Mouse (Mus musculus) central nervous system, embryonic 11.5 days (tissue): ENCODE data around the gene Olfr1028. TPM values are rescaled to one million over a fixed set of nuclear protein-coding genes. Genes with fewer than 3 reads are reported as not detected.

Experiments used
- polyA plus RNA-seq: library from polyadenylated mRNA; depleted of rRNA; stranded (reverse); fragments of >200 nt; gene quantifications from 2 replicates; pipeline ENCODE4 v1.2.3, GENCODE M21; 2012; rRNA removed

Olfr1028 gene
- polyA plus RNA-seq = not detected in 2 replicates

DNA sequence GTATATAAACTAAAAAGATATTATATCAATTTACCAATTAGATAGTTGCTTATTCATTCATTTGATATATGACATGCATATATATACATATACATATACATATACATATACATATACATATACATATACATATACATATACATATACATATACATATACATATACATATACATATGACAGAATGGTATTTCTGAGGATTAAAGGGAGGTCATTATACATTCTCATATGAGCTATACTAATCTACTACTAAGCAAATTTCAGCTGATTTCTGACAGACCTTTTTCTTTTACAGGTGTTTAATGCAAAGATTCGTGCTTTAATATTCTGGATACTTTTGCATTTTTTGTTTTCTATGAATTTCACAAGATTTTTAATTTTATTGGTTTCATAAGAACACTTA lies at the start of gene Olfr1028:
Gene Olfr1028, plus strand, starts transcription at position 301 of the 400 bp plus-strand sequence.

DNA sequence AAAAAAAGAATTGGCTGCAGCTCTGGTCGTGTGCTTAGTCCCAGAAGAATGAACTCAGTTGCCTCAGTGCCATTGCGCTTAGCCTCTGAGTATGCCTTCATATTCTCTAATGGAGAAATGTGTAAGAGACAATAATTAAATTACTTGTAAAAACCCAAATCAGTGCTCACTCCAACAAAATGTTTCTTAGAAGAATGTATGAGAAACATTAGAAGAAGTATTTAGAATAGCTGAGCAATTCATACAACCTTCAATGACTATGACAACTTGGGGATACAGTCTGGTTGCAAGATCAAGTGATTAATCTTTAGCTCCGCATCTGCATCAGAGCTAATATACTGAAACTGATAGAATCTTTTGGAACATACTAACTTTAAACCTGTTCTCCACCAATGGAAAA lies 45.3 kb upstream of the Olfr1028 start, which contains the start of gene Olfr1024:
Gene Olfr1024, minus strand, starts transcription at position 101 of the 400 bp plus-strand sequence.

DNA sequence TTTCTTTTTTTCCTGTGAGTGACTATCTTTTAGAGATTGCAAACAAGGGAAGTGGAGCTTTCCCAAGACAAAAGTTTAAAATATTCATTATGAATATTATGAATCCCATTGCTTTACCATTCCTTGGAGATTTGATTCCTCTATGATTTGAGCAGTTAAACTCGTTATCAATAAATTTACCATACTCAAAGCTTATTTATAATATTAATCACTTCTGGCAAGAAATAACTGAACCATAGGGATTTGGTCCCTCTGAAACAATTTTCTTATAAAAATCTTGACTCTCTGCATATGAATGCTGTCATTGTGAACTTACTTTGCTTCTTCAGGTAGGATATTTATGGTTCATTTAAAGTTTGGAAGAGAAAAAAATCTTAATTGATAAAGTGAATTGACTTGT lies 35.3 kb upstream of the Olfr1028 start, which contains the start of gene Olfr1025-ps1:
Gene Olfr1025-ps1, plus strand, starts transcription at position 301 of the 400 bp plus-strand sequence.

DNA sequence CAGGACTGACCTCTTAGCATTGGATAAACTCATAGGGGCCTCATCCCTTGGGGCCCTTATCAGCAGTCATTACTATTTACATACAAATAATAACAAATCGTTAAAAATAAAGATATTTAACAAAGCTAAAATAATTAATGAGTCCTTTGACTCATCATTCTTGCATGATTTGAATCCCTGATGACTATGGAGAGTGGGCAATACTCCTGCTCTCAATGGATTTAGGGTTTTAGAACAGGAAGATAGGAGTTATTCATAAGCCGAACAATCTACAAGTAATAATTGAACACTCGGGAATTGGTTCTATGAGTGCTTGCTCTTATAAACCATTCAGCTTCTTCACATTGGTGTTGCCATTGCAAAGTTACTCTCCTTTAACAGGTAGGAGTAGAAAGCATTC lies 29.0 kb upstream of the Olfr1028 start, which contains the start of gene Olfr1026:
Gene Olfr1026, plus strand, starts transcription at position 301 of the 400 bp plus-strand sequence.

DNA sequence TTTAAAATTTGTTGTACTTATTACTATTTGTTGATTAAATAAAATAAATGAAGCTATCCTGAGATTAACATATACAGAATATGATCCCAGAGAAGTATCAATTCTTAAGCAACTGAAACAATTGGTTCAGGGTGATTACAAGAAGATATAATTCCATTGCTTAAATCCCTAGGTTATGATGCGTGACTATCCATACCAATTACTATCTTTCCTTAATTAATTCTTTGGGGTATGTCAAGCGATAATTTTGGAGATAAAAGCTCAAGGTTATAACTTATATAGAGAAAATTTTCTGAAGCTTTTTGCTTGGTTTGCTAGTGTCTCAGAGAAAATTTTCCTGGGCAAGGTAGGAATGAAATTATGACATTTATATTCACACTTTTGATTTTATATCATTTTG lies 23.4 kb downstream of the Olfr1028 start, which contains the start of gene Olfr1029:
Gene Olfr1029, plus strand, starts transcription at position 301 of the 400 bp plus-strand sequence.

DNA sequence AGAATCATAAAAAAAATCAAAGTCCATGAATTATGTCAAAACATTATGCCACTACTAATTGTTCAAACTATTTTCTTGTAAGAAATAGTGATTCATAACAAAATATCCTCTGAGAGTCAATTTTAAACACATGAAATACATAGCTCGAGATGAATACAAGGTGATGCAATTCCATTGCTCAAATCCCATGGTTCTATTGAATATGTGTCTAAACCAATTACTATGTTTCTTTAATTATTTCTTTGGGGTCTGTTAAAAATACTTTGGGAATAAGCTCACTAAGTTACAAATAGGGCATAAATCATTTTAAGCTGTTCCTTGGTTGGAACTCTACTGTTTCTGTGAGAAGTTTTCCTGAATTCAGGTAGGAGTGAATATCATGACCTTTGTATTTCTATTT lies 28.7 kb downstream of the Olfr1028 start, which contains the start of gene Olfr1030:
Gene Olfr1030, plus strand, starts transcription at position 301 of the 400 bp plus-strand sequence.

DNA sequence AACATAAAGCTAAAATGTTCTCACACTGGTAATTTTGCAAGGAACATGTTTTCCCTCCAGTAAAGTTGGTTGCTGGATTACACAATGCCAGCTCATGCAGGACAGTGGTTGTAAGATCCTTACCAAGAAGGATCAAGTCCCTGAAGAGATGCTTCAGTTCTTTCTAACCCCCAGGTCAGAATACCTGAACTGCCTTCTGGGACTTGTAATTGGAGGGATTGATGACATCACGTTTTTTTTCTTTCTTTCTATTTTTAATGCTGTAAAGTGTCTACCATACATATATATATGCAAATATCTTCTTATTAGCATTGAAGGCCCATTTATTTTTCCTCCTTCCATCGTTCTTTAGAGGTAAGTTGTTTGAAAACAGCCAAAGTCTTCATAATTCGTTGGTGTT lies 39.8 kb downstream of the Olfr1028 start, which contains the start of gene Olfr1031:
Gene Olfr1031, plus strand, starts transcription at position 301 of the 400 bp plus-strand sequence.

Other genes with a start within 250 kb of the Olfr1028 start
- not detected in 2 replicates for gene Olfr1009, start 235.0 kb upstream of the Olfr1028 start, polyA plus RNA-seq
- gene Olfr1012, start 187.7 kb upstream of the Olfr1028 start, polyA plus RNA-seq = not detected in 2 replicates
- not detected in 2 replicates for gene Olfr1013, start 183.3 kb upstream of the Olfr1028 start, polyA plus RNA-seq
- gene Olfr1014, start 177.7 kb upstream of the Olfr1028 start, polyA plus RNA-seq = not detected in 2 replicates
- gene Olfr1015, start 168.4 kb upstream of the Olfr1028 start, polyA plus RNA-seq = not detected in 2 replicates
- gene Olfr1016, start 147.9 kb upstream of the Olfr1028 start, polyA plus RNA-seq = not detected in 2 replicates
- not detected in 2 replicates for gene Olfr1018, start 132.0 kb upstream of the Olfr1028 start, polyA plus RNA-seq
- not detected in 2 replicates for gene Olfr1019, start 105.0 kb upstream of the Olfr1028 start, polyA plus RNA-seq
- not detected in 2 replicates for gene Olfr1020, start 103.4 kb upstream of the Olfr1028 start, polyA plus RNA-seq
- not detected in 2 replicates for gene Olfr1022, start 81.8 kb upstream of the Olfr1028 start, polyA plus RNA-seq
- not detected in 2 replicates for gene Olfr1023, start 64.8 kb upstream of the Olfr1028 start, polyA plus RNA-seq
- gene Olfr1024, start 45.4 kb upstream of the Olfr1028 start, polyA plus RNA-seq = not detected in 2 replicates
- gene Olfr1025-ps1, start 35.2 kb upstream of the Olfr1028 start, polyA plus RNA-seq = not detected in 2 replicates
- not detected in 2 replicates for gene Olfr1026, start 28.9 kb upstream of the Olfr1028 start, polyA plus RNA-seq
- gene Olfr1029, start 23.5 kb downstream of the Olfr1028 start, polyA plus RNA-seq = not detected in 2 replicates
- not detected in 2 replicates for gene Olfr1030, start 28.8 kb downstream of the Olfr1028 start, polyA plus RNA-seq
- gene Olfr1031, start 39.9 kb downstream of the Olfr1028 start, polyA plus RNA-seq = not detected in 2 replicates
- not detected in 2 replicates for gene Olfr1032, start 55.1 kb downstream of the Olfr1028 start, polyA plus RNA-seq
- 0.06 and 0.14 TPM in 2 replicates for gene Olfr1033, start 70.2 kb downstream of the Olfr1028 start, polyA plus RNA-seq
- 0.05 TPM in 1 of 2 replicates, not detected in the other for gene Olfr1034, start 95.4 kb downstream of the Olfr1028 start, polyA plus RNA-seq
- not detected in 2 replicates for gene Olfr1036, start 123.6 kb downstream of the Olfr1028 start, polyA plus RNA-seq
- not detected in 2 replicates for gene Olfr1037, start 136.9 kb downstream of the Olfr1028 start, polyA plus RNA-seq
- gene Olfr1039, start 185.5 kb downstream of the Olfr1028 start, polyA plus RNA-seq = not detected in 2 replicates
- not detected in 2 replicates for gene Olfr1040, start 196.3 kb downstream of the Olfr1028 start, polyA plus RNA-seq
- gene Olfr1042, start 211.4 kb downstream of the Olfr1028 start, polyA plus RNA-seq = not detected in 2 replicates
- not detected in 2 replicates for gene Olfr1043, start 217.1 kb downstream of the Olfr1028 start, polyA plus RNA-seq
- gene Olfr1044, start 227.4 kb downstream of the Olfr1028 start, polyA plus RNA-seq = not detected in 2 replicates
- gene Olfr52, start 235.2 kb downstream of the Olfr1028 start, polyA plus RNA-seq = not detected in 2 replicates